Mouse (Mus musculus): ENCODE results near the gene Ablim1.

Gene Ablim1

GRCm38 (mm10) chr19:56990367-56991111 lies 324.2 kb downstream of the Ablim1 start:
- peak; percentile 64 for DNase-seq (ENCODE audit: low read depth, low spot score)

GRCm38 (mm10) chr19:56989171-56989570 lies 325.5 kb downstream of the Ablim1 start:
- no peak for DNase-seq (ENCODE audit: low read depth, low spot score)

DNA sequence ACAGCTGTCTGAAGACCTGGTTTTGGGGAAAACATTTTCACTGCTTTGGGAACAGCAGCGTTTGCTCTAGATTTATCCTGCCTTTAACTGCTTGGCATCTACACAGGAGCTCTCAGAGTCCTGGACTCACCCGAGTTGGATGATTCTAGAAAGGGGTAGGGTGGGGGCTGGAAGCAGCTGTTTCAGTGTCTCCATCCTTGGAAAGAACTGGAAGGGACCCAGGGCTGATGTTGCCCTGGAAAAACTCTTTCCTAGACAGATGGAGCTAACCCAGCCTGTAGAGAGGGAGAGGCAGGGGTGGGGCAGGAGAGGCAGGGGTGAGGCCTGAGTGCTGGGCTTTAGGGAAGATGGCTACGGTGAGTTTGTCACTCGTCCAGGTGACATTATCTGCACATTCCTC lies 330.5 kb downstream of the Ablim1 start:
- no peak for DNase-seq (ENCODE audit: low read depth, low spot score)

DNA sequence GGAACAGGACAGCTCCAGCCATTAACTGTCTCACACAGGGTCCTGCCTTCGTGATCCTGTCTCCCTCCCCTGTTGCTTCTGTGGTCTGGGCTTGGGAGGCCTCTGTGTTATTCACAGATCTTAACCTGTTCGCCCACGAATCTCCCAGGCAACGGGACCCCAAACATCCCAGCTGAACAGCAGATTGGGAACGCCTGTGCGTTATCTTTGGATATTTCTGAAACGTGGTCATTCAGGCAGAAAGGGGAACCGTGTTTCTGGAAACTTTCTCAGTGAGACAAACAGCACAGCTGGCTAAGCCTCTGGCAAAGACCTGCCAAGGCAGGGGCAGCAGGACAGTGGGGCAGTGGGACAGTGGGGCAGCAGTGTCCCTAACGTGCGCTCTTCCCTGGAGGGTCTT lies 331.0 kb downstream of the Ablim1 start:
- DNase-seq (ENCODE audit: low read depth, low spot score): no peak
